Mouse (Mus musculus) left cerebral cortex, adult 11 months (tissue): ENCODE measurements at regions not wholly inside any gene's neighbourhood (a gene's known extent, or its start where the extent isn't known, plus 50 kb on each side); places are given as distances from the start of the nearest gene placed in this dataset.

Experiments used
- DNase-seq: peaks from one replicate; pipeline ENCODE4 v3.0.0; 2022; ENCODE audit warnings: low spot score

- no peak for DNase-seq
Measured at GRCm38 (mm10) chr11:63402741-63403140, 274.0 kb downstream of the Pmp22 start.

- peak; percentile 35 for DNase-seq
Measured at GRCm38 (mm10) chr11:63404719-63405118, 275.9 kb downstream of the Pmp22 start.

GRCm38 (mm10) chr11:63409431-63409830 lies 280.6 kb downstream of the Pmp22 start:
- DNase-seq, result no peak

GRCm38 (mm10) chr11:63410921-63411320 lies 282.1 kb downstream of the Pmp22 start:
- DNase-seq, result no peak

- no peak for DNase-seq
Measured at GRCm38 (mm10) chr11:63412364-63412991, 283.7 kb downstream of the Pmp22 start.

- DNase-seq, result no peak
Measured at GRCm38 (mm10) chr11:63413106-63413505, 284.3 kb downstream of the Pmp22 start.

GRCm38 (mm10) chr11:63413621-63414020 lies 284.8 kb downstream of the Pmp22 start:
- DNase-seq, result no peak

- no peak for DNase-seq
Measured at GRCm38 (mm10) chr11:63418042-63418776, 289.4 kb downstream of the Pmp22 start.

- DNase-seq, result no peak
Measured at GRCm38 (mm10) chr11:63420341-63420740, 291.6 kb downstream of the Pmp22 start.

- DNase-seq, result no peak
Measured at GRCm38 (mm10) chr11:63422069-63422468, 293.3 kb downstream of the Pmp22 start.

GRCm38 (mm10) chr11:63424319-63424718 lies 295.5 kb downstream of the Pmp22 start:
- no peak for DNase-seq

- DNase-seq, result no peak
Measured at GRCm38 (mm10) chr11:63425741-63426140, 297.0 kb downstream of the Pmp22 start.

- no peak for DNase-seq
Measured at GRCm38 (mm10) chr11:63453786-63454185, 325.0 kb downstream of the Pmp22 start.

GRCm38 (mm10) chr11:63454910-63455531 lies 326.2 kb downstream of the Pmp22 start:
- no peak for DNase-seq

GRCm38 (mm10) chr11:63456356-63456755 lies 327.6 kb downstream of the Pmp22 start:
- no peak for DNase-seq

GRCm38 (mm10) chr11:63457250-63457649 lies 328.5 kb downstream of the Pmp22 start:
- no peak for DNase-seq

GRCm38 (mm10) chr11:63460146-63460545 lies 331.4 kb downstream of the Pmp22 start:
- no peak for DNase-seq

- DNase-seq, result no peak
Measured at GRCm38 (mm10) chr11:63463797-63464331, 335.1 kb downstream of the Pmp22 start.

GRCm38 (mm10) chr11:63465941-63466340 lies 337.2 kb downstream of the Pmp22 start:
- DNase-seq, result no peak

- no peak for DNase-seq
Measured at GRCm38 (mm10) chr11:63466541-63466940, 337.8 kb downstream of the Pmp22 start.

- no peak for DNase-seq
Measured at GRCm38 (mm10) chr11:63474831-63475230, 346.0 kb downstream of the Pmp22 start.

- no peak for DNase-seq
Measured at GRCm38 (mm10) chr11:63481676-63482310, 353.0 kb downstream of the Pmp22 start.
